Mouse (Mus musculus): Measurements from ENCODE around the gene Tep1. TPM values are rescaled to one million over a fixed set of nuclear protein-coding genes. Genes with fewer than 3 reads are reported as not detected.
A peak's percentile ranks its signal among the peaks of the same experiment; 100 is the strongest.

Tep1 gene
- total RNA-seq, 4 experiments from 2014 or later, result 8.0 to 12.1 (median 10.0) TPM

DNA sequence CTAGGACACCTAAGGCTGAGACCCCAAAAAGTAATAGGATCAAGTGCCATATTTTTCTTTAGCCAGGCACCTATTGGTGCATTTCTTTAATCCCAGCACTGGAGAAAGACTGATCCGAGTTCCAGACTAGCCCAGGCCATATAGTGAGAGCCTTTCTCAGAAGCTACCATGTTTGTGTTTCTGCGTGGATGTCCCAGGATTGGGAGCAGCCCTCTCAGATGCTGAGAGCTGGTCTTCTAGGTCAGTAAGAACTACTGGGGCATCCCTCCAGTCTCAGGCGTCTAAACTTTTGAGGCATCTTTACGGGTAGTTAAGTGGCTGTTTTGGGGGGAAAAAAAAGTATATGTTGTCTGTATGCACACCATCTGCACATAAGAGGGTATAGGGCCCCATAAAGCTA, 74.4 kb downstream of the Tep1 start:
- DNase-seq (ENCODE audit: low spot score), result no peak

DNA sequence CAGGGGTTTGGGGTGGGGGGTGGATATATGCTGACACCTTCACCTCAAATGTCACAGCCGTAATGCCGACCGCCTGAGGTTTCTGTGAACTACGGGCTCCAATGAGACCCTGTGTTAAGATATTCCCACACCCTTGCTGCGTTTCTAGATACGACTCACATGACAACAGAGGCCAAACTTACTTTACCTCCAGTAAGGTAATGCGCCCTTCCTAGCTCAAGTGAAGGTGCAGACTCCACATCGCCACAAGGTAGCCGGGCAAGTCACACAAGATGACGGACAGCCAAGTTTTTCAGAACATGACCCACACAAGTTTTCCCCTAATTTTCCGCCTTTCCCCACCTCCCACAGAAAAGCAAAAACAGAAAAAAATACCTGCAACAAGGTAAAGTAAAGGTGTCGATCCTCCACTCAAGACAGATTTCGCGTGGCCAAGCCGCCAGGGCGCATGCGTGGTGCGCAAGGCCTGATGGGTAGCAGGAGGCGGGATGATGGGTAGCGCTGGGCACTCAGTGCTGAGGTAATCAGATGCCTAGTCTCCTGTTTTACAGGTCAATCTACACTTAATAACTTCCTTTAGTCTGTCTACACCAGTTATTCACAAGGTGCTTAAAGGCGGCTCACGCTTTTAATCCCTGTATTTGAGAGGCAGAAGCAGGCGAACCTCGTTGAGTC, 75.0 kb downstream of the Tep1 start:
- no peak for DNase-seq (ENCODE audit: low spot score)

DNA sequence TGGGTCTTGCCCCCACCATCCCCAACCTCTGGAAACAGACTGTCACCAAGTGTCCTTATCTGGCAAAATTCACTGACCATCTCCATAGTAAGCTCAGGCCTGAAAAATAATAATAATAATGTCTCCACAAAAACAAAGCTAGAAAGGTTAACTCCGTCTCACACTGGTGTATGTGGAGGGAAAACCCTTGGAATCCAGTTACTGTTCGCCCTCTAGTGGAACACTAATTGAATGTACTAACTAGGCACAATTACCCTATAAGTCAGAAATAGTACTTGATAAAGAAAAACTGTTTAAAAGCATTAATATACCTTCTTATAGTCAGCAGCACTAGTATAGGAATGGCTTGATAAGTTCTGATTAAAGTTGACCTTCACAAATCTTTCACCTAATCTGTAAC, 82.2 kb downstream of the Tep1 start:
- DNase-seq (ENCODE audit: low spot score), result no peak

DNA sequence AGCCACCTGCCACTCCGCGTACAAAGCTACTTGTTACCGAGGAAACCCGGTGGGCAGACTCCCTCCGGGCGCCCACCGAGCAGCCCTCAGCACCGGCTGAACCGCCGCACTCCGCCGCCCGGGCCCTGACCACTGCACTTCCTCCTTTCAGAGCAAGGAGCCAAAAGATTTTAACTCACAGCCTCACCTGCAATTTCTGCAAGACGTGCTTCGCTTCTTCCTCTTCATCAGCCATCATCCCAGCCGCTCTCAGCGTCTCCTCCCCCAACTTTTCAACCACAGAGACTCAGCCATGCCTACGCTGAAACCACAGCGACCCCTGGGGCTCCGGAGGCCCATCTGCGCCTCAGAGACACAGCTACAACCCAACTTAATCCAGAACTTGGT, 85.1 kb downstream of the Tep1 start, which contains the start of gene Ttc5:
Ttc5 (minus strand) TSS at position 269 of the 387 bp plus-strand sequence.
- peak; percentile 92 for DNase-seq (ENCODE audit: low spot score)

DNA sequence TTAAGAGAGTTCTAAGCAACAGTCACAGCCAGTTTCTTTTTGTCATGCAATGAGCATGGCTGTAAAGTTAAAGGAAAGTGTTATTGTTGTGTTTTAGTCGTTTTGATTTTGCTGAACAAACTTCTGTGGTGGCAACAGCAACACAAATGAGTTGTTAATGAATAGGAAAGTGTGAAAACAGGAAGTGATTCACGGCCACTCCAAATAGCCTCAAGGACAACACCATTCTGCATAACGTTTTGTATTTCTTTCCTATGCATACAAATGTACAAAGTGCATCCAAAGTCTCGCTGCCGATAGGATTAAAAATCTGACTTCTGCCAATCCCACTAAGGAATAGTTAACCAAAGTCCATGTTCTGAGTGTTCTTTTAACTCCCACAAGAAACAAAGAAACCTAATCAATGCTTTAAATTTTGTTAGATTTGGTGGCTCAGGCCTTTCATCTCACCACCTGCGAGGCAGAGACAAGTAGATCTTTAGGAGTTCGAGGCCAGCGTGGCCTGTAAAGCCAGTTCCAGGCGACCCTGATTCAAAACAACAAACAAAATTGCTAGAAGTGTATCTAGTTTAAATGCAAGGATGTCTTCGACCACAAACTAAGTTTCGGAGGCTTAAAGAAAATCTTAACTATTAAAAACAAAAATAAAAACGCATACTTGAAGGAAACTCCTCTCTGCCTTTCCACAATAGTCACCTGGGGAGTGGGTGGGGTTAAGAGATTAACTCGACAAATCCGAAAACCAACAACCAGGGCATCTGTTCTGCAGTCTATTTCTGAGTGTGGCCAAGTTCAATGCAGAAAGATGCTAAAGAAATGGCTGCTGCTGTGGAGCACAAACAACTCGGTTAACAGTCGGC, 85.7 kb downstream of the Tep1 start:
- no peak for DNase-seq (ENCODE audit: low spot score)

DNA sequence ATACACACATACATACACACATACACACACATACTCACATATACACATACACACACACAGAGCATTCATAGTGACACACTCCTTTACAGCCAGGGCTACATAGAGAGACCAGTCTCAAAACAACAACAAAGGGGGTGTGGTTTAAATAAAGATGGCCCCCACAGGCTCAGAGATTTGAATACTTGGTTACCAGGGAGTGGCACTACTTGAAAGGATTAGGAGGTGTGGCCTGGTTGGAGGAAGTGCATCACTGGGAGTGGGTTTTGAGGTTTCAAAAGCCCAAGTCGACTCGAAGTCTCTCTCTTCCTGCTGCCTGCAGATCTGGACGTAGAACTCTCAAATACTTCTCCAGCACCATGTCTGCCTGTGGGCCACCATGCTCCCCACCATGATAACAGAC, 88.2 kb downstream of the Tep1 start:
- no peak for DNase-seq (ENCODE audit: low spot score)

Other genes with a start within 250 kb of the Tep1 start
- gene Olfr745, start 231.2 kb downstream of the Tep1 start, total RNA-seq (2022), result not detected
- gene Olfr746, start 223.5 kb downstream of the Tep1 start, total RNA-seq (2022), result not detected
- not detected for gene Olfr747, start 177.4 kb downstream of the Tep1 start, total RNA-seq (2022)
- not detected for gene Olfr748, start 163.2 kb downstream of the Tep1 start, total RNA-seq (2022)
- gene Olfr749, start 125.5 kb downstream of the Tep1 start, total RNA-seq (2022), result not detected
- 10 to 100 TPM; 11.9 to 17.8 (median 13.6) TPM for gene Ttc5, start 85.0 kb downstream of the Tep1 start, total RNA-seq (2022)
- gene Ccnb1ip1, start 62.8 kb downstream of the Tep1 start, total RNA-seq (2022), result under 1 TPM in 1 of 4 experiments, not detected in 3; 0.47 TPM
- 10 to 100 TPM; 11.6 to 16.2 (median 13.0) TPM for gene Parp2, start 62.7 kb downstream of the Tep1 start, total RNA-seq (2022)
- 10 to 100 TPM; 13.4 to 33.6 (median 21.6) TPM for gene Klhl33, start 26.9 kb upstream of the Tep1 start, total RNA-seq (2022)
- gene Osgep, start 54.3 kb upstream of the Tep1 start, total RNA-seq (2022), result 10 to 100 TPM; 53.6 to 75.8 (median 70.5) TPM
- gene Apex1, start 54.4 kb upstream of the Tep1 start, total RNA-seq (2022), result 10 to 100 TPM; 23.1 to 33.8 (median 26.7) TPM
- 10 to 100 TPM; 19.3 to 24.5 (median 20.6) TPM for gene Pip4p1, start 60.3 kb upstream of the Tep1 start, total RNA-seq (2022)
- 10 to 100 TPM in 1 of 4 experiments, 1 to 10 TPM in 3; 8.0 to 10.9 (median 9.3) TPM for gene Pnp, start 60.5 kb upstream of the Tep1 start, total RNA-seq (2022)
- 10 to 100 TPM in 2 of 4 experiments, 1 to 10 TPM in 2; 6.8 to 12.3 (median 9.5) TPM for gene Gm49342, start 74.0 kb upstream of the Tep1 start, total RNA-seq (2022)
- gene Pnp2, start 85.4 kb upstream of the Tep1 start, total RNA-seq (2022), result 1 to 10 TPM in 1 of 4 experiments, under 1 TPM in 2, not detected in 1; 0.52 to 1.2 (median 0.84) TPM
- under 1 TPM in 3 of 4 experiments, not detected in 1; 0.25 to 0.37 (median 0.27) TPM for gene Rnase10, start 137.2 kb upstream of the Tep1 start, total RNA-seq (2022)
- gene Rnase9, start 171.3 kb upstream of the Tep1 start, total RNA-seq (2022), result not detected
- gene Rnase11, start 179.6 kb upstream of the Tep1 start, total RNA-seq (2022), result not detected
- gene Rnase12, start 187.1 kb upstream of the Tep1 start, total RNA-seq (2022), result not detected
- not detected for gene Olfr750, start 203.9 kb upstream of the Tep1 start, total RNA-seq (2022)
- 10 to 100 TPM; 38.7 to 52.9 (median 46.5) TPM for gene Rnase4, start 220.5 kb upstream of the Tep1 start, total RNA-seq (2022)
- gene Ang, start 220.6 kb upstream of the Tep1 start, total RNA-seq (2022), result 1 to 10 TPM; 3.6 to 9.2 (median 4.9) TPM
- not detected for gene Eddm3b, start 243.9 kb upstream of the Tep1 start, total RNA-seq (2022)